Mouse (Mus musculus) cerebellum, adult 9-10 months (tissue): Measurements from ENCODE around the gene Grik5.
"Not testable (repeated sequence)": the region's sequence is repeated elsewhere in the genome, so short reads cannot be mapped to it uniquely, and the experiment has no call there.

Source experiments
- DNase-seq: peaks from one replicate; pipeline ENCODE4 v3.0.0; 2022

The Grik5 gene

GRCm38 (mm10) chr7:25077414-25077755 is 5.2 kb upstream of the Grik5 start:
- DNase-seq, result no peak

- peak; percentile 99 for DNase-seq
These were observed 4.7 kb upstream of the Grik5 start for GRCm38 (mm10) chr7:25076663-25077413.

GRCm38 (mm10) chr7:25076296-25076662 is 4.1 kb upstream of the Grik5 start:
- peak; percentile 53 for DNase-seq

- DNase-seq, result no peak
These were observed 1.8 kb upstream of the Grik5 start for GRCm38 (mm10) chr7:25073924-25074323.

GRCm38 (mm10) chr7:25072716-25073390 is 707 bp upstream of the Grik5 start:
- DNase-seq, result peak; percentile 69

- DNase-seq, result no peak
These were observed 3.4 kb downstream of the Grik5 start for GRCm38 (mm10) chr7:25068724-25069123.

GRCm38 (mm10) chr7:25067909-25068656 is 4.1 kb downstream of the Grik5 start:
- no peak for DNase-seq

- DNase-seq, result no peak
These were observed 4.8 kb downstream of the Grik5 start for GRCm38 (mm10) chr7:25067338-25067737.

- DNase-seq, result no peak
These were observed 8.2 kb downstream of the Grik5 start for GRCm38 (mm10) chr7:25063900-25064299.

GRCm38 (mm10) chr7:25063346-25063745 is 8.8 kb downstream of the Grik5 start:
- no peak for DNase-seq

- DNase-seq, result no peak
These were observed 13.3 kb downstream of the Grik5 start for GRCm38 (mm10) chr7:25058836-25059235.

- no peak for DNase-seq
These were observed 13.8 kb downstream of the Grik5 start for GRCm38 (mm10) chr7:25058394-25058793.

- no peak for DNase-seq
These were observed 14.3 kb downstream of the Grik5 start for GRCm38 (mm10) chr7:25057888-25058287.

- no peak for DNase-seq
These were observed 15.2 kb downstream of the Grik5 start for GRCm38 (mm10) chr7:25056951-25057350.

- no peak for DNase-seq
These were observed 19.6 kb downstream of the Grik5 start for GRCm38 (mm10) chr7:25052587-25052986.

GRCm38 (mm10) chr7:25049295-25049930 is 22.7 kb downstream of the Grik5 start:
- DNase-seq, result no peak

GRCm38 (mm10) chr7:25047363-25047762 is 24.8 kb downstream of the Grik5 start:
- DNase-seq, result peak; percentile 54

GRCm38 (mm10) chr7:25044599-25044998 is 27.5 kb downstream of the Grik5 start:
- DNase-seq, result not testable (repeated sequence)

- DNase-seq, result no peak
These were observed 30.2 kb downstream of the Grik5 start for GRCm38 (mm10) chr7:25041921-25042320.

- peak; percentile 90 for DNase-seq
These were observed 36.2 kb downstream of the Grik5 start for GRCm38 (mm10) chr7:25035916-25036315.

GRCm38 (mm10) chr7:25034796-25035195 is 37.4 kb downstream of the Grik5 start:
- DNase-seq, result no peak

GRCm38 (mm10) chr7:25031528-25031927 is 40.6 kb downstream of the Grik5 start:
- DNase-seq, result no peak

GRCm38 (mm10) chr7:25030032-25030753 is 42.0 kb downstream of the Grik5 start:
- peak; percentile 83 for DNase-seq
